Mouse (Mus musculus) left cerebral cortex, adult 11 months (tissue): ENCODE results near the gene Rep15.

Experiments used
- DNase-seq: peaks from one replicate; pipeline ENCODE4 v3.0.0; 2022; ENCODE audit warnings: low spot score

Rep15 gene

DNA sequence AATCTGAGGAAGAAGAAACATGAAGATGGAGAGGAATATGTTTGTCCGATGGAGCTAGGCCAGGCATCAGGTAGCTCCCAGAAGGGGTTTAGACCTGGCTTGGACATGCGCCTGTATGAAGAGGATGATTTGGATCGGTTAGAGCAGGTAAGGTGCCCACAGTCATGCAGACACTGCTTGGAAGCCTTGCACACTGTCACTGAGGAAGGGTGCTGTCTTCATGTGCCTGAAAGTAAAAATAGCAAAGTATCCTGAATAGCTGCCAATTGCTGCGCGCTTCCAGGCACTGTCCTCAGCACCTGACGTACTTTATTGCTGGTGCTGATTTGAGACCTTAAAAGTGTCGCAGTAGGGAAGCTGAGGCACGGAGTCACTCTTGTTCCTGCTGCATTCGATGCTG is 2.8 kb upstream of the Rep15 start:
- DNase-seq: no peak

GRCm38 (mm10) chr6:147030096-147030885 is 2.1 kb upstream of the Rep15 start:
- no peak for DNase-seq

DNA sequence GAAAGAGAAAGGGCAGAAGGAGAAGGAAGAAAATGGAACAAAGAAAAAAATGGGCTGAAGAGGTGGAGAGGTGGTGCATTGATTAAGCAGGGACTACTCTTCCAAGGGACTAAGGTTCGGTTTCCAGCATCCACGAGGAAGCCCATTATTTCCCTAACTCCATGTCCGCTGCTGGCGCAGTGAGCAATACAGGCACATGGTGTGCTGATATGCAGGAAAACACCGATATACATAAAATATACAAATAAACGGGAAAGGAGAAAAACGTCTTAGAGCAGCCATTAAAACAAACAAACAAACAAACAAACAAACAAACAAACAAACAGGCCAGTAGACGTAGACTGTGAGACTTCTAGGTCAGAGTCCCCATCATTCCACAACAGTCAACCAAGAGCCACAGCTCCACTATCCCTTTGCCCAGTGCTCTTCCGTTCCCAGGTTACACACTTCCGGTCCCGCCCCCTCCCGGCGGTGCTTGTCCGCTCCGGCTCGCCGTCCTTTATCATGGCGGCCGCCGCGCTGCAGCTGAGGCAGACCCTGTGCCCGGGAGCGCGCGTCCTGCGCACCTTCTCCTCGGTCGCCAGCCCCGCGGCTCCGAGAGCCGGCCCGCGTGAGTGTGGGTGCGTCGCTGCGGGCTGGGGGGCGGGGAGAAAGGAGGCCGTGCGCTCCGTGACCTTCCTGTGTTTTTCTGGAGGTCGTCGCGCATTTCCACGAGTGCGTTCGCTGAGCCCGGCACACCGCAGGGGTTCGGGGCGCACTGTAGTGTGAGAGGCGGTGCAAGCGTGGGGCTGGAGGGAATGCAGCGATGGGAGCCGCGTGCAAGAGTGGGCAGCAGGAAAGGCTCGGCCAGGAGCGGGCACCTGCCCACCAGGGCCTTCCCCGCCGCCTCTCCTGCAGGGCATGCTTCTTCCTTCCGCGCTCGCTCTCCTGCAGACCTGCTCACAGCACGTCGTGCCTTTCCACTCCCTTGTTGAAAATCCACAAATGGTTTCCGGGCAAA is 10.2 kb downstream of the Rep15 start, which contains the start of gene Mrps35:
TSS of gene Mrps35 (plus strand) at position 474 of the 1,000 bp plus-strand sequence.
- DNase-seq: peak; percentile 81

DNA sequence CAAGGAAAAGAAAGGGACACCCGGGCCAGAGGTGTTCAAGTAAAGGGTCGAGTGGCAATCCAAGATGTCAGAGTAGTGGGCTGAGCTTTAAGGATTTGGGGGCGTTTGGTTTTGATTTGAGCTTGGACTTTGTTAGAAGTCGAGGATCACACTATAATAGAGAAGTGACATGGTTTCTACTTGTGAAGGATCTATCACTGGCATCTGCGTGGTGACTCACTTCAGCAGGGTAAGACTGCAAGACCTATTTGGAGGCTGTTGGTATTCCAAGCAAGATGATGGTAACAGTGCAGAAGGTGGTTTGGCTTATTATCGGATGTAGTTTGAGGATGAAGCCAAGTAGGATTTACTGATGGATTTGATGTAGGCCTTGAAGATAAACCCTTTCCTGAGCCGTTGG is 11.2 kb downstream of the Rep15 start:
- DNase-seq: no peak

- no peak for DNase-seq
These were observed 16.9 kb downstream of the Rep15 start for GRCm38 (mm10) chr6:147049239-147049805.

GRCm38 (mm10) chr6:147051666-147052065 is 19.3 kb downstream of the Rep15 start:
- no peak for DNase-seq

DNA sequence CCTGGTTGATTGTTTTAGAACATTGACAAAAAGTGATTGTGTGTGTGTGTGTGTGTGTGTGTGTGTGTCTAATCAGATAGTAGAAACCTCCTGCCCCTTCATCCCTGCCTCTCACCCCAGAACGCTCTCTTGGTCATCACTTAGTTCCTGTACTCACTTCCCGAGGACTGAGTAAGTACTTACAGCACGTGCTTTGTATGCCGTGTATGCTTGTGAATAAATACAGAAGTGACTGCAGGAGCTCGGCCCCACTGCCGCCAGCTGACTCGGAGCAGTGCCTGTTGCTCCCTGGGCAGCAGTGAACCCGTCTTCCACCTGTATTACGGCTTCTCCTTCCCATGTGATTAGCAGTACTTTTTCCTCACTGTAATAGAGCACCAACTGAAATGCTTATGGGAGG is 20.1 kb downstream of the Rep15 start:
- no peak for DNase-seq

DNA sequence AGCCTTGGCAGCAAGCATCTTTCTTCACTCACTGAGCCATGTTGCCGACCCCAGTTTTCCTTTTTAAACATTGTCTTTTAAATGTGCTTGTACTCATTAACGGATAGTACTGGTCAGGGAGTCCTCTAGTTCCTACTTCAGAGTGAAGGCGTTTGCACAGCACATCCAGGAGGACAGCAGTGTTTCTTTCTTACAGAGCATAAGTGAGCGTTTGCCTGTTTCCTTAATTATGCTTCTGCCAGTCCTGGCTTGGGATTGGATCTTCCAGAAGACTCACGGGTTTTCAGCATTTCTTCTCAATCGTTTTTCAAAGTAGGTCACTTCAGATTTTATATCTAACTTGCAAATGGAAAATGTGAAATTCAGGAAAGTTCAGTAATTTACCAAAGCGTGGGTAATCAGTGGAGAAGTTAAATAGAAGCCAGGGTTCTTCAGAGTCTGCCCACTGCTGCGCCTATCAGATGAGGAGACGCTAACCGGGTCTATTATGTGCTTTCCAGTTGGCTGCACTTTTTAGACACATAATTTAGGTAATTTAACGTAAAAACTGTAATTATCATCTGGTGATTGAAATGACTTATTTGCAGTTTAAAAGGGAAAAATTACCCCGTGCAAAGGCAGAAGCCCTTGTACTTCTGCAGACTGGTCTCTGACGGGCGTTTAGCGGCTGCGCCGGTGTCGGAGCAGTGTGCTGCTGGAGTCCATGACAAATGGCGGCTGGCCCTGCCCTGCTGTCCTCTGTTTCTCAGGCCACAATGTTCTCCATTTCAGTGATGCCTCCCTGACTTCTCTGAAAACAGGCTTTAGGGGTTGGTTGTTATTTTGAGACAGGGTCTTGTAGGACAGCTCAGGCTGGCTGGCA is 21.6 kb downstream of the Rep15 start:
- DNase-seq: no peak

GRCm38 (mm10) chr6:147055374-147055977 is 23.1 kb downstream of the Rep15 start:
- no peak for DNase-seq

DNA sequence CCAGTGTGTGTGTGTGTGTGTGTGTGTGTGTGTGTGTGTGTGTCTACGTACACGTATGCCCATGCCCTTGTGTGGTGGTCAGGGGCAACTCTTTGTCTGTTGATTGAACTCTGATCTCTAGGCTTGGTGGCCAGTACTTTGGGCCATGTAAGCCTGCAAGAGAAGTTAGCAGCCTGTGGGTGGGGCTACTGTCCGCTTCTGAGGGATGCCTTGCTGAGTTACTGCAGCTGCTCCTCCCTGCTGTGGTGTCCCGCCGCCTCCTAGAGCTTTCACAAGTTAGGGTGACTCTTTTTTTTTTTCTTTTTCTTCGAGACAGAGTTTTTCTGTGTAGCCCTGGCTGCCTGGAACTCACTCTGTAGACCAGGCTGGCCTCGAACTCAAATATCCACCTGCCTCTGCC is 26.9 kb downstream of the Rep15 start:
- no peak for DNase-seq

DNA sequence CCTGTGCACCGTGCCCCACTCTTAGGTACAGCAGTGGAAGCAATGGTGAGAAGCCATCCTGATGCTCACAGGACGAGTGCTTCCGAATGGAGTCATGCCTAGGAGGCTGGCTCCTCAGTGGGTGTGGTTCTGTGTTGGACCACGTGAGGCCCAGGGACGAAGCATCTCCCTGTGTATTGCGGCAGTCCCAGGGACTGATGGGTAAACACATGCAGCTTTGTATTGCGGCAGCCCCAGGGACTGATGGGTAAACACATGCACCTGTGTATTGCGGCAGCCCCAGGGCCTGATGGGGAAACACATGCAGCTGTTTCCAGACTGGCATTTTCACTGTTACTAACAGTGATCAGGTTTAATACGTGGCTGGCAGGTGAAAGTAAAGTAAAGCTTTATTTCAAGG is 29.2 kb downstream of the Rep15 start:
- no peak for DNase-seq

DNA sequence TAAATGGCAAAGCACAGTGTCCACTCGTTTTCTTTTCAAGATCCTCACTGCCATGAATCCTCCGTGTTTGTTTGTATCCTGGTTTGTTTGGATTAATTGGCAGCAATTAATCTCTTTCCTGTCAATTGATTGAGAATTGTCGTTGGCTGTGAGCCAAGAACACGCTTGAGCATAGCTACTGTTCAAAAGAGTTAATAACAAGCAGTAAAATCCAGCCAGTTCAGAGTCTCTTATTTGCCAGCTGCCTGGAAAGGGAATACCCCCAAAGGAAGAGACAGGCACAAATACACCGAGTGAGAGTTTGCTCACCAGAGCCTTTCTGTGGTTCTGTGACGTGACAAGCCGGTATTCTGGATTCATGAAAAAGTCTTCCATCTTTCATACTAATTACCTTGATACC is 29.6 kb downstream of the Rep15 start:
- no peak for DNase-seq

- no peak for DNase-seq
These were observed 30.3 kb downstream of the Rep15 start for GRCm38 (mm10) chr6:147062694-147063093.

DNA sequence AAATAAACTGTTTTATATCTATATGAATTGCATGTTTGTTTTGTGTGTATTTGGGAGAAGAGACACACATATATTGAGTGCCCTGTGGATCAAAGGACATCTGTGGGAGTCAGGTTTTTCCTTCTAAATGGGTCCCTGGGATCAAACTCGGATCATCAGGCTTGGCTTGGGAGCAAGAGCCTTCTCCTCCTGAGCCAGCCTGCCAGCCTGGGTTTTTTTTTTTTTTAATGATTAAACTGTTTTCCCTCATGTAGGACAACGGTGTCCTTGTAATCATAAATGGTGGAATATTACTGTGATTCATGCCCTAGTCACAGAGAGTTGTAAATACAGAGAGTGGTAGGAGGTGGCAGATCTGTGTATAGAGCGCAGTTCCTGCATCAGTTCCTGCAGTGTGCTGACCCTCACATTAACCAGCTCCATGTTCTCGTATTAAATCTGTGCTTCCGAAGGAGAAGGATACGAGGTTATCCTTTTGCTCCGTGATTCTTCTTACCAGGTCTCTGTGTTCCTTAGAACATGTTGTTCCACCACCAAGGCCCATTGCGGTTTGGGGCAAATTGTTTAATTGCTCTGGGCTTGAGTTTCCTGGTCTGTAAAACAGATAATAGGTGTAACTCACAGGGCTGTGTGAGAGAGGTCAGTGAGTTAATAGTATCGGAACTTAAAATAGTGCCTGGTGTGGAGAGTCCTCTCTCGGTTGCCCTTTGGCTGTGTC is 32.0 kb downstream of the Rep15 start:
- DNase-seq: no peak

- DNase-seq: no peak
These were observed 32.5 kb downstream of the Rep15 start for GRCm38 (mm10) chr6:147064944-147065261.

DNA sequence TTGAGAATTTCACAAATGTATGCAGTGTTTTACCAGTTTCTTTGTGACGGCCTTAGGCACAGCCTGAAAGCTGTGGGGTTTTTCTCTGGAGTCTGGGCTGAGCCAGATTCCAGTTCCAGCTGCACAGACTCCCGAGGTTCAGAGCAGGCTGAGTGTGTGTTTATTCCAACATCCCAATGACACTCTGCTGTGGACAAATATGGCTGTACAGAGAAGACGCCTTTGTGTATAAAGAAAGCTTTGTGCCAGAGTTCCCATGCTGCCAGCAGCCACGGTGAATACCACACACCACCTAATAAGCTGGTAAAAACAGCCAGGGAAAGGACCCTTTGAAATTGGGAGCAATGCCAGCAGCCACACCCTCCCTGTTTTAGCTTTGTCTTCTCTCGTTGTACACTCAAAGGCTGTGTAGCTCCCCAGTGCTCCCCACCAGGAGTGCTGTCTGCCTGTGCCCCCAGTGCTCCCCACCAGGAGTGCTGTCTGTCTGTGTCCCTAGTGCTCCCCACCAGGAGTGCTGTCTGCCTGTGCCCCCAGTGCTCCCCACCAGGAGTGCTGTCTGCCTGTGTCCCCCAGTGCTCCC is 43.5 kb downstream of the Rep15 start:
- DNase-seq: no peak

DNA sequence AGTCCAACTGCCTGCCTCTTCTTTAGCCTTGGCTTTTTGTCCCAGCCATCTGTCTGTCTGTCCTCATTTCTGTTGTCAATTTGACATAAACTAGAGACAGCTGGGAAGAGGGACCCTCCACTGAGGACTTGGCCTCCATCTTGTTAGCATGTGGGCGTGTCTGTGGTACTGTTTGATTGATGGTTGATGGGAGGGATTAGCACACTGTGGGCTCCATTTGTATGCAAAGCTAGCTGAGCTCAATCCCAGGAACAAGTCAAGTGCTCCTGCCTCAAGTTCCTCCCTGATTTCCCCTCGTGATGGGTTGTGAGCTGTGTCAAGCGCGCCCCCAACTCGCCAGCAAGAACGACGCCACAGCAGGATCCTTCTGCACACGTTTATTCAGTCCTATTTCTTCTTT is 44.5 kb downstream of the Rep15 start:
- no peak for DNase-seq

- DNase-seq: no peak
These were observed 47.5 kb downstream of the Rep15 start for GRCm38 (mm10) chr6:147079919-147080318.
